Mouse (Mus musculus) retina, adult 2 months (tissue): ENCODE measurements at regions not wholly inside any gene's neighbourhood (a gene's known extent, or its start where the extent isn't known, plus 50 kb on each side); places are given as distances from the start of the nearest gene placed in this dataset.
"Not testable (repeated sequence)": the region's sequence is repeated elsewhere in the genome, so short reads cannot be mapped to it uniquely, and the experiment has no call there.

Experiments
- DNase-seq: peaks from one replicate; pipeline ENCODE4 v3.0.0-alpha.2; 2012; ENCODE audit warnings: low read depth, low spot score

GRCm38 (mm10) chr16:93353971-93354370 lies 249.9 kb downstream of the Setd4 start:
- DNase-seq, result no peak

GRCm38 (mm10) chr16:93344555-93344954 lies 259.3 kb downstream of the Setd4 start:
- no peak for DNase-seq

- no peak for DNase-seq
Observed at GRCm38 (mm10) chr16:93342701-93343100, 261.2 kb downstream of the Setd4 start.

- DNase-seq, result no peak
Observed at GRCm38 (mm10) chr16:93341791-93342190, 262.1 kb downstream of the Setd4 start.

- DNase-seq, result no peak
Observed at GRCm38 (mm10) chr16:93338806-93339205, 265.1 kb downstream of the Setd4 start.

- DNase-seq, result no peak
Observed at GRCm38 (mm10) chr16:93335322-93336111, 268.3 kb downstream of the Setd4 start.

- DNase-seq, result no peak
Observed at GRCm38 (mm10) chr16:93333654-93334053, 270.2 kb downstream of the Setd4 start.

- DNase-seq, result no peak
Observed at GRCm38 (mm10) chr16:93328680-93329395, 275.0 kb downstream of the Setd4 start.

GRCm38 (mm10) chr16:93324911-93325310 lies 279.0 kb downstream of the Setd4 start:
- DNase-seq, result no peak

- DNase-seq, result no peak
Observed at GRCm38 (mm10) chr16:93323172-93323571, 280.7 kb downstream of the Setd4 start.

GRCm38 (mm10) chr16:93319581-93319980 lies 284.3 kb downstream of the Setd4 start:
- DNase-seq, result no peak

- DNase-seq, result no peak
Observed at GRCm38 (mm10) chr16:93311644-93312043, 292.2 kb downstream of the Setd4 start.

GRCm38 (mm10) chr16:93308666-93309360 lies 295.1 kb downstream of the Setd4 start:
- DNase-seq, result no peak

- DNase-seq, result no peak
Observed at GRCm38 (mm10) chr16:93306951-93307350, 296.9 kb downstream of the Setd4 start.

GRCm38 (mm10) chr16:93306140-93306539 lies 297.7 kb downstream of the Setd4 start:
- DNase-seq, result not testable (repeated sequence)

- DNase-seq, result no peak
Observed at GRCm38 (mm10) chr16:93294430-93294829, 309.4 kb downstream of the Setd4 start.

GRCm38 (mm10) chr16:93292965-93293653 lies 310.8 kb downstream of the Setd4 start:
- peak; percentile 36 for DNase-seq

- no peak for DNase-seq
Observed at GRCm38 (mm10) chr16:93292181-93292834, 311.6 kb downstream of the Setd4 start.

GRCm38 (mm10) chr16:93288036-93288435 lies 315.8 kb downstream of the Setd4 start:
- DNase-seq, result no peak

GRCm38 (mm10) chr16:93287520-93287919 lies 316.3 kb downstream of the Setd4 start:
- DNase-seq, result no peak

- no peak for DNase-seq
Observed at GRCm38 (mm10) chr16:93286816-93287215, 317.0 kb downstream of the Setd4 start.
